Mouse (Mus musculus) forebrain, embryonic 15.5 days (tissue): ENCODE data around the gene Sftpd. TPM values are rescaled to one million over a fixed set of nuclear protein-coding genes. Genes with fewer than 3 reads are reported as not detected.

ENCODE experiments used
- ATAC-seq: fragments of 200-750 bp; cut with Nextera tagmentation; replicated peaks from 2 replicates; pipeline ENCODE4 v1.8.0; 2017; ENCODE audit warnings: mild to moderate bottlenecking, moderate TSS enrichment, moderate library complexity
- H3K27ac ChIP-seq: fragments of 300-500 bp; sonication (generic); replicated peaks from 2 replicates; pipeline ENCODE4 v1.5.1; 2015; ENCODE audit warnings: mild to moderate bottlenecking, inconsistent platforms
- H3K27me3 ChIP-seq: fragments of 300-500 bp; sonication (generic); 2 replicates; pipeline ENCODE4 v1.6.1; 2015; ENCODE audit warnings: inconsistent platforms
- H3K36me3 ChIP-seq: fragments of 300-500 bp; sonication (generic); 2 replicates; pipeline ENCODE4 v1.6.1; 2015; ENCODE audit warnings: mild to moderate bottlenecking, inconsistent platforms
- H3K4me1 ChIP-seq: fragments of 300-500 bp; sonication (generic); 2 replicates; pipeline ENCODE4 v1.6.1; 2015; ENCODE audit warnings: inconsistent platforms
- H3K4me2 ChIP-seq: fragments of 300-500 bp; sonication (generic); replicated peaks from 2 replicates; pipeline ENCODE4 v1.6.1; 2015; ENCODE audit warnings: mild to moderate bottlenecking, inconsistent platforms
- H3K4me3 ChIP-seq: fragments of 300-500 bp; sonication (generic); 2 replicates; pipeline ENCODE4 v1.5.1; 2015; ENCODE audit warnings: mild to moderate bottlenecking, inconsistent platforms
- H3K9ac ChIP-seq: fragments of 300-500 bp; sonication (generic); replicated peaks from 2 replicates; pipeline ENCODE4 v1.6.1; 2015; ENCODE audit warnings: mild to moderate bottlenecking, inconsistent platforms
- H3K9me3 ChIP-seq: fragments of 300-500 bp; sonication (generic); 2 replicates; pipeline ENCODE4 v1.6.1; 2016; ENCODE audit warnings: inconsistent platforms
- WGBS: fragments of 180-500 bp; shearing (Covaris S2); methylation state at CpG from one replicate; pipeline ENCODE4 v1.1.7; 2015; ENCODE audit warnings: mixed read lengths; 5-methylcytosine and 5-hydroxymethylcytosine counted together
- polyA plus RNA-seq: library from polyadenylated mRNA; unstranded; fragments of >200 nt; fragmentation: Nextera tagmentation; extraction: Ambion mirVana; gene quantifications from 2 replicates; pipeline ENCODE4 v1.2.1, GENCODE M21; 2015

Gene Sftpd
- not detected in 2 replicates for polyA plus RNA-seq

DNA sequence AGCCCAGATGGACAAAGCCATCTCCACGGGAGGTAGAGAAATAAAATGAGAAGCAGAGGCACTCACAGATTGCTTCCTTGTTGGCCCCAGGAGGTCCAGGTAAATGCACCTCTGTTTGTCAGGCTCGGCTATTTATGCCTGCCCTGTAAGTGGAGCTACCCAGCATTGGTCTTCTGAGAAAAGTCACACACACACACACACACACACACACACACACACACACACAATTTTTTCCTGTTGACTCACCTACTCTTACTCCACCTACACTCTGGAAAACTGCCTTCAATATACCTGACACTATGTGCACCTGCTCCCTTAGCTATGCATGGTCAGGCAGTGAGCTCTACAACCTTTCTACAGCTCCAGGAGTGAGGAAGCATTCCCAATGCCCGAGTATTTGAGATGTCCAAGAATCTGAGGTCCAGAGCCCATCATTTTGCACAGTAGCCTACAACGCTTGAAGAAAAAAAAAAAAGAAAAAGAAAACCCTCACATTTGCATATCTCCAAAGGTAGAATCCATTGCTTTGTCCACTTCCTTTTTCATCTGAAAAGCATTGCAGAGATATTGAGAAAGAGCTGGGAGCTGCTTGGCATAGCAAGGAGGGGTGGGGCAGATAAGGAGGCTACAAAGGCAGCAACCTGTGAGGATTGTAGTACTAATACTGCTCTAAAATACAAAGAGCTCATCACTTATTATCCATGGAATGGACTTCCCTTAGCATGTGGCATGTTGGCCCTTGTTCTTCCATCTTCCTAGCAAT, at the start of gene Sftpd:
Sftpd (minus strand) TSS at position 91 of the 763 bp plus-strand sequence.
- Histone ChIP-seq H3K27me3 (no peaks in the 10 kb centered on the region), H3K4me3 (no peak within 1 kb of the TSS), H3K4me2 (no peak within 1 kb of the TSS), H3K27ac (no peak within 1 kb of the TSS), H3K4me1 (no peaks in the 10 kb centered on the region), H3K9me3 (no peaks in the 10 kb centered on the region), H3K9ac (no peak within 1 kb of the TSS), H3K36me3 (no peaks in the 10 kb centered on the region)
- WGBS: 86% methylated on average over 4 of the region's 4 CpGs
- no peak for ATAC-seq

DNA sequence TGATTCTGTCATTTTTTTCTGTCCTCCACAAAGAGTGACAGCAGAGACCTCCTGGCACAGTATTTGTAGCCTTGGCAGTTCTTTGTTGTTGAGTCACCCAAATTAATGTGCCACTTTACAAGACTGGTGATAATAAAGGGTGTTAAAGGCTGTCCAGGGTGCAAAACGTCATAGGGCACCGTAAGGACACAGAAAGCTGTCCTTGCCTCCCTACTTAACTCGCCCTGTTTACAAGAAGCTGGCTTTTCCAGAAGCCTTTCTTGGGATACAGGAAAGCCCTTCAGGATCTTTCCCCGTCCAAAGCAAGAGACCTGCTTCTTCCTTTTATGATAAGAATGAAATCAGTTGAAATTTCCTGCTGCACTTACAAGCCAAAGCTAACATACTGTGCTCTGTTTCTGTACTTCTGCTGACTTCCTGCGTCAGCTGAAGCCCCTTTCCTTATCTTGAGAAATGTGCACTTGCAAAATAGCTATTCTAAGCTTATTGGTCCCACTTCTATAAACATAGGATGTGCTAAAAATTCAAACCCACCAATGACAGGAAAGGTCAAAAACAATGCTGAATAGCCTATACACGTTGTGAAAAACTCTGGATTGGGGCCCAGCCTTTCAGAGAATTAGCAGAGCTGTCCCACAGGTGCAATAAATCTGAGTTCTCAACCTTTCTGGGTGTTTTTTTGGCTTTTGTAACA, 13.2 kb upstream of the Sftpd start:
- no peaks in the 10 kb centered on the region for H3K4me1 ChIP-seq
- no peaks in the 10 kb centered on the region for H3K9me3 ChIP-seq
- no peak overlapping the region for H3K9ac ChIP-seq
- H3K4me2 ChIP-seq: no peak overlapping the region
- ATAC-seq: no peak
- no peaks in the 10 kb centered on the region for H3K27me3 ChIP-seq
- WGBS: 68% methylated on average over 6 of the region's 6 CpGs
- no peaks in the 10 kb centered on the region for H3K36me3 ChIP-seq
- no peak overlapping the region for H3K4me3 ChIP-seq
- no peak overlapping the region for H3K27ac ChIP-seq

DNA sequence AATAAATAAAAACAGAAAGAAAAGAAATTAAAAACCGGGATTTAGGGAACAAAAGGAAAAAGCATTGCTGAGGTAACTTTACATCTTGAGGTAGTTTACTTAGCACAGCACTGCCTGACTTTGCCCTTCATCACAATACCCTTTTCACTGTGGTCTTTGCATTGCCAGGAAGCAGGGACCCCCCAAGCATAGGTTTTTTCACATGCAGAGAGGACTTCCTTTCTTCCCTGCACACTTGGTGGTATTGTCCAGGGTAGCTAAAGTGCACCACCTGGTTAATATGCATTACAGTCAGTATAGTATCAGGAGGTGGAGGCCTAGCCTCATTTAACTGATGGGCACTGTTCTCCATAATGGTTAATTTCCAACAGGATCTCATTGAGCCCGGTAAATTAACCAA, 4.5 kb upstream of the Sftpd start:
- WGBS: 58% methylated on average over 2 of the region's 2 CpGs

DNA sequence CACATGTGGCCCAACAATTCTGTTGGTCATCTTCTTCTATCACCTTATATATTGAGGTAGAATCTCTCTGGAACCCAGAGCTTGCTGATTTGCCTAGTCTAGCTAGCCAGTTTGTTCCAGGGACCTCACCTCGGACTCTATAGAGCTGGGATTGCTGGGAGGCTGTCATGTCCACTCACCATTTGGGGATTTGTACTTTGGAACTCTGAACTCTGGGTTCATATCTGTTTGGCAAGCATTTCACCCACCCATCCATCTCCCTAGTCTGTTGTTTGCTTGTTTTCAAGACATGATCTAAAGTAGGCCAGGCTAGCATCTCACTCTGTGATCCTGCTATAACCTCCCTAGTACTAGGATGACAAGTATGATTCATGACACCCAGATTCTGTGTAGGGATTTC, 10.1 kb downstream of the Sftpd start:
- H3K27me3 ChIP-seq: no peaks in the 10 kb centered on the region
- H3K4me1 ChIP-seq: no peaks in the 10 kb centered on the region
- no peak overlapping the region for H3K9ac ChIP-seq
- 61% methylated on average over 1 of the region's 1 CpGs for WGBS
- no peaks in the 10 kb centered on the region for H3K36me3 ChIP-seq
- no peak overlapping the region for H3K4me3 ChIP-seq
- ATAC-seq: no peak
- no peak overlapping the region for H3K4me2 ChIP-seq
- no peaks in the 10 kb centered on the region for H3K9me3 ChIP-seq
- no peak overlapping the region for H3K27ac ChIP-seq

More for the DNA sequence above, 4.5 kb upstream of the Sftpd start:
- H3K9ac ChIP-seq: no peak overlapping the region
- no peaks in the 10 kb centered on the region for H3K27me3 ChIP-seq
- no peak overlapping the region for H3K4me2 ChIP-seq
- no peak overlapping the region for H3K4me3 ChIP-seq
- H3K9me3 ChIP-seq: no peaks in the 10 kb centered on the region
- no peaks in the 10 kb centered on the region for H3K36me3 ChIP-seq
- no peak overlapping the region for H3K27ac ChIP-seq
- no peaks in the 10 kb centered on the region for H3K4me1 ChIP-seq
- ATAC-seq: no peak

DNA sequence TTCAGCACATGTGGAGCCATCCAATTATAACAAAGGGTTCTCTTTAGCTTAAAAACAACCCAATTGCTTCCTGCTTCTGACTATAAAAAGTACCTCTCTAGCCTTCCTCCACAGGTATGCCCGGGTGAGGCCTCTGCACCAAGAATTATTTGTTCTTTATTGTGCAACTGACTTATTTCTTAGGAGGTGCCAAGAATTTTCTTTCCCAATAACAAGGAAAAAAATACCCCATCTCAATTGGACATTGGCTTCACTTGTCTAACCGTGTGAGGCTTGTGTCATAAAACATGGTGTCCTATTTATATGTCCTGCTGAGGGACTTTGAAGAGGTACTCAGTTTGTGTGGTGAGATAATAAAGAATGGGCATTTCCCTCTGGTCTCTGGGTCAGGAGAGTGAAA, 14.4 kb downstream of the Sftpd start:
- Histone ChIP-seq H3K27ac (no peak overlapping the region), H3K9me3 (no peaks in the 10 kb centered on the region), H3K36me3 (no peaks in the 10 kb centered on the region), H3K4me1 (no peaks in the 10 kb centered on the region), H3K27me3 (no peaks in the 10 kb centered on the region), H3K9ac (no peak overlapping the region), H3K4me3 (no peak overlapping the region), H3K4me2 (no peak overlapping the region)
- 90% methylated on average over 2 of the region's 2 CpGs for WGBS
- ATAC-seq: no peak

DNA sequence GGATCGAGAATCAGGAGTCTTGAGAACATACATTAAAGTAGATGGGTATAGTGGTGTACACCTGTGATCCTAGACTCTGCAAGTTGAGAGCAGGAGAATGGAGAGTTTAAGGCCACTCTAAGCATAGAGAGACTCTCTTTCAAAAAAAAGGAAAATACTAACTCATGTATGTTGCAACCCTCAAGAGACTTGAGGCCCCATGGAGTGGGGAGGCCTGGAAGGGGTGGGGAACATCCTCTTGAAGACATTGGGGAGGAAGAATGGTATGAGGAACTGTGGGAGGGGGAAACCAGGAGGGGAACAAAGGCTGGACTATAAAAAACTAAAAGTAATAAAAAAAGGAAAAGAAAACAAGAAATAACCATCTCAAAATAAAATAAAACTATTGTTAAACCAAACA, 16.4 kb downstream of the Sftpd start:
- Histone ChIP-seq H3K9me3 (no peaks in the 10 kb centered on the region), H3K4me2 (no peak overlapping the region), H3K4me3 (no peak overlapping the region), H3K36me3 (no peaks in the 10 kb centered on the region), H3K4me1 (no peaks in the 10 kb centered on the region), H3K27ac (no peak overlapping the region), H3K27me3 (no peaks in the 10 kb centered on the region), H3K9ac (no peak overlapping the region)
- ATAC-seq: no peak
- WGBS: 77% methylated on average over 1 of the region's 1 CpGs

DNA sequence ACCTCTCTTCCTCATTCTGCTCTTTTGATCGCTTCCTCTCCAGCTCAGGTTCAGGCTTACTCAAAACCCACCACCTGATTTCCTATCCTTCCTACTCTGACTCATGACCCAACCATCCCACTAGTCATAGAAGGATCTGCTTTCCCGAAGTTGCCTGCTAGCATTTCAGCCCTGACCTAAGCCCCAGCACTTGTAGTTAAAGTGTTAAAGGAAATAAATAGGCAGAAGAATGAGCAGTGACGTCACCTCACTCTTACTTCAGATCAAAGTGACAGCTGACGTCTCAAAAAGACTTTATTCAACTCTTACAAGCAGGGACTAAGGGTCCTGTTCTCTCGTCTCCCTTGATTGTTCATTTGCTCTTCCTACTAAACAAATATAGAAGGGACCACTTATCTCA, 17.7 kb downstream of the Sftpd start:
- 45% methylated on average over 5 of the region's 5 CpGs for WGBS
- Histone ChIP-seq H3K4me2 (no peak overlapping the region), H3K36me3 (no peaks in the 10 kb centered on the region), H3K4me3 (no peak overlapping the region), H3K9me3 (no peaks in the 10 kb centered on the region), H3K4me1 (no peaks in the 10 kb centered on the region), H3K27me3 (no peaks in the 10 kb centered on the region), H3K27ac (no peak overlapping the region), H3K9ac (no peak overlapping the region)
- ATAC-seq: no peak

DNA sequence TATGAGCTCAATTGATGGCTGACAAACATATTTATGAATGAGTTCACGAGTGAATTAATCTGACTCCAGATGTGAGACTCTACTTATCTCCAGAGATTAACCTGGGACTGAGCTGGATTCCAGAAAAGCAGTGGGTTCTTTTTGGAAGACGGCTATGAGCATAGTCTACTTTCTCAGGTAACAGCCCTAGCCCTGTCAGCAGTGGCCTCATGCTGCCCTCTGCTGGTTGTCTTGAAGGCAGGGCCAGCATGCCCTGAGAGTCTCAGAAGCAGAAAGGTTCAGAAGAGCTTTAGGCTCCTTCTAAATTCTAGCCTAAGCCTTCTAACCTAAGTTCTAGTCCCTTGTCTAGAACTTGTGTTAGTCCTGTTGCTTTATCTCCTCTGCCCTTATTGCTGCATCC, 22.3 kb downstream of the Sftpd start:
- 26% methylated on average over 2 of the region's 2 CpGs for WGBS
- Histone ChIP-seq H3K27me3 (no peaks in the 10 kb centered on the region), H3K4me2 (no peak overlapping the region), H3K36me3 (no peaks in the 10 kb centered on the region), H3K4me3 (no peak overlapping the region), H3K9ac (no peak overlapping the region), H3K27ac (no peak overlapping the region), H3K9me3 (no peaks in the 10 kb centered on the region), H3K4me1 (no peaks in the 10 kb centered on the region)
- ATAC-seq: no peak

DNA sequence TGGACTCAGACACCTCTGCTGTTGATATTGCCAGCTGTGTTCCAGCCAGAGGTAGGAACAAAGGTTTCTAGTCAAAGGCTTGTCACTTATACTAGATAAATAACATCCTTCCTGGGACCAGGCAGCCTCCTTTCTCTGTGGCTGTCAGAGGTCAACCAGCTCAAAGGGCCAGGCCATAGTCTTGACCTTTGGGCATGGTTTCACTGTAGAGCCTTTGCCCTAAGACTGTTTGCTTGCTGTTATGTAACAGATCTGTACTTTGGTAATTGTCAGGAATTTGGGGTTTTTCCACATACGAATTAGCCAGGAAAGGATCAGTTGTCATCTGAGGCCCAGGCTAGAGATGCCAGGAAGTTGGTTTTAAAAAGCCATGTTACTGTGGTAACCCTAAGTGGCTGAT, 24.2 kb downstream of the Sftpd start:
- ATAC-seq: no peak
- Histone ChIP-seq H3K27ac (no peak overlapping the region), H3K4me1 (no peaks in the 10 kb centered on the region), H3K27me3 (no peaks in the 10 kb centered on the region), H3K36me3 (no peaks in the 10 kb centered on the region), H3K9me3 (no peaks in the 10 kb centered on the region), H3K4me2 (no peak overlapping the region), H3K9ac (no peak overlapping the region), H3K4me3 (no peak overlapping the region)
- WGBS: 80% methylated on average over 1 of the region's 1 CpGs

DNA sequence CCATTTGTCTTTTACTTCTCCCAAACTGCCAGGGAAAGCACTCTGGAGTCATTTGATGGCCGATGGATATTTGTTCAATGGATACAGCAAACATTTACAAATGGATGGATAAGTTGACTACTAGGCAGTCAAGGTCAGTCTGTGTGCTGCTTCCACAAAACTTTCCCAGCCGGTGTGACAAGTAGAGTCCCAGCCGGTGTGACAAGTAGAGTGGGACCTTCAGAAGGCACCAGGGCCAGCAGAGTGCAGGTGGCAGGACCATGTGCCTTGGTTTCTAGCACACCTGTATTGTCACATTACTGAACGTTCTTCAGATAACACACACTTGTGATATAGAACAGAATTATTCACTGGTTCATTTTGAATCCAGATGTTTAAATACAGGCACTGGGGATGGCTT, 24.9 kb downstream of the Sftpd start:
- Histone ChIP-seq H3K27me3 (no peaks in the 10 kb centered on the region), H3K9me3 (no peaks in the 10 kb centered on the region), H3K9ac (no peak overlapping the region), H3K36me3 (no peaks in the 10 kb centered on the region), H3K4me1 (no peaks in the 10 kb centered on the region), H3K27ac (no peak overlapping the region), H3K4me3 (no peak overlapping the region), H3K4me2 (no peak overlapping the region)
- 88% methylated on average over 4 of the region's 4 CpGs for WGBS
- no peak for ATAC-seq

DNA sequence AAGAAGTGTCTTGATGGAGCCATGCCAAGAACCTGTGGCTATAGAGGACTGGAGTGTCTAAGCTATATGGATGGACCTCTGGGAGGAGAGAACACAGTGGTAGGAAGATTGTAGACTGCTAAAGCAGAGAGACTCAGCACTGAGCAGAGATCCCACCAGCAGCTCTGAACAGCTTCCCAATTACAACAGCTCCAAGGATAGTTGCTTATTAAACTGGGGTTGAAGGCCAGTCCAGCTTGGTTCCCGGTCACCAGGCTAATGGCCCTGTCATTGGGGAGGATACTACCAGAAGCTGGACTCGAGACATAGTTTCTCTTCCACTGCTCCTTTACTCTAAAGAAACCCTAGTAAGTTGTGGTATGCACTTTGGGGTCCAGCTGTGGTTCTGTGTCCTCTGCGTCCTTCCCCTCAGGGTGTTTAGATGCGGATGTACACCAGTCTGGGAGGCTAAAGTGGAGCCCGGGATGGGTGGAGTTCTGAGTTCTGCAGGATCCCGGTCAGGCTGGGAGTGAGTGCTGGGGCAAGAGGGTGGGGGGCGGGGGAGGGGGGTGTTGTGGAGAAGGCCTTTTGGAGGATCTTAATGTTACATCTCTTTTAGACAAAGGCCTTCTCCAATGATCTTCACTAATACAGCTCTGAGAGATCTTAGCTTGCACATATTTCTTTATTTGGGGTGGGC, 33.6 kb downstream of the Sftpd start, which contains the start of gene Mbl1:
Mbl1 (plus strand) TSS at position 239 of the 679 bp plus-strand sequence.
- H3K27ac ChIP-seq: no peak within 1 kb of the TSS
- H3K9ac ChIP-seq: no peak within 1 kb of the TSS
- no peaks in the 10 kb centered on the region for H3K36me3 ChIP-seq
- no peaks in the 10 kb centered on the region for H3K4me1 ChIP-seq
- WGBS: 91% methylated on average over 7 of the region's 7 CpGs
- H3K27me3 ChIP-seq: no peaks in the 10 kb centered on the region
- no peak within 1 kb of the TSS for H3K4me2 ChIP-seq
- ATAC-seq: no peak
- no peak within 1 kb of the TSS for H3K4me3 ChIP-seq
- no peaks in the 10 kb centered on the region for H3K9me3 ChIP-seq

DNA sequence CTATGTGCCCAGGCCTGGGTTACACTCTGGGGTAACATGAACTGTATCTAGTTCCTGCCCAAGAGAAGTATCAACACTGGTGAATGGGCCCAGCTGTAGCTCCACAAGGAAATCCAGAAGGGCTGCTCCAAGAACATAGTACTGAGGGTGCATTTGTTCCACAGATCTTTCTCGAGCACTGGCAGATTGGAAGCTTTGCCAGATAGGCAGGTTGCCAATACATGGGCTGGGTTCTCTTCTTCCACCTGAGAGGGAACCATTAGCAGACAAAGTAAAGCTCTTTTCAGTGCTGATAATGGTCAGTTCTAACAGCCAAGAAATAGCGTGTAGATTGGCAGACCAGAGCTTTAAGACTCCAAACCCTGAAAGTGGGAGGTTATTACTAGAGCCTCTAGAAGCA, 37.6 kb downstream of the Sftpd start:
- Histone ChIP-seq H3K9ac (no peak overlapping the region), H3K36me3 (no peaks in the 10 kb centered on the region), H3K4me3 (no peak overlapping the region), H3K27ac (no peak overlapping the region), H3K4me1 (no peaks in the 10 kb centered on the region), H3K4me2 (no peak overlapping the region), H3K27me3 (no peaks in the 10 kb centered on the region), H3K9me3 (no peaks in the 10 kb centered on the region)
- no peak for ATAC-seq
- 79% methylated on average over 2 of the region's 2 CpGs for WGBS
